Mouse (Mus musculus) midbrain, embryonic 10.5 days (tissue): Measurements from ENCODE around the gene Mgat4a. TPM values are rescaled to one million over a fixed set of nuclear protein-coding genes. Genes with fewer than 3 reads are reported as not detected.
A peak's percentile ranks its signal among the peaks of the same experiment; 100 is the strongest.

Experiments used
- DNase-seq: peaks from one replicate; pipeline ENCODE4 v3.0.0-alpha.2; 2017; ENCODE audit warnings: low spot score
- H3K27ac ChIP-seq: fragments of 300-500 bp; sonication (generic); replicated peaks from 2 replicates; pipeline ENCODE4 v1.5.1; 2016; ENCODE audit warnings: mild to moderate bottlenecking
- H3K27me3 ChIP-seq: fragments of 300-500 bp; sonication (generic); 2 replicates; pipeline ENCODE4 v1.6.1; 2016; ENCODE audit warnings: low read depth, mild to moderate bottlenecking; ENCODE audit not compliant: poor library complexity, severe bottlenecking
- H3K36me3 ChIP-seq: fragments of 300-500 bp; sonication (generic); 2 replicates; pipeline ENCODE4 v1.6.1; 2016; ENCODE audit warnings: mild to moderate bottlenecking, moderate library complexity
- H3K4me1 ChIP-seq: fragments of 300-500 bp; sonication (generic); 2 replicates; pipeline ENCODE4 v1.6.1; 2016
- H3K4me3 ChIP-seq: fragments of 300-500 bp; sonication (generic); 2 replicates; pipeline ENCODE4 v1.5.1; 2016; ENCODE audit warnings: mild to moderate bottlenecking, moderate library complexity
- H3K9me3 ChIP-seq: fragments of 300-500 bp; sonication (generic); replicated peaks from 2 replicates; pipeline ENCODE4 v1.6.1; 2016; ENCODE audit warnings: mild to moderate bottlenecking
- WGBS: fragments of 180-500 bp; shearing (Covaris S2); methylation state at CpG from one replicate; pipeline ENCODE4 v1.1.7; 2016; 5-methylcytosine and 5-hydroxymethylcytosine counted together
- polyA plus RNA-seq: library from polyadenylated mRNA; unstranded; fragments of >200 nt; fragmentation: Nextera tagmentation; extraction: Ambion mirVana; gene quantifications from 2 replicates; pipeline ENCODE4 v1.2.1, GENCODE M21; 2016

Gene Mgat4a
- polyA plus RNA-seq, 1 experiment from 2014 or later = 1.5 TPM

- Histone ChIP-seq H3K27ac (no peak overlapping the region), H3K9me3 (no peaks in the 10 kb centered on the region), H3K4me1 (no peaks in the 10 kb centered on the region), H3K27me3 (no peaks in the 10 kb centered on the region), H3K4me3 (no peak overlapping the region), H3K36me3 (no peaks in the 10 kb centered on the region)
- DNase-seq = no peak
- WGBS = 90% methylated on average over 4 of the region's 4 CpGs
Measured at GRCm38 (mm10) chr1:37467806-37468205, 73.0 kb downstream of the Mgat4a start.

GRCm38 (mm10) chr1:37466322-37466995, 74.4 kb downstream of the Mgat4a start:
- H3K27me3 ChIP-seq = no peaks in the 10 kb centered on the region
- H3K27ac ChIP-seq = no peak overlapping the region
- WGBS = 84% methylated on average over 3 of the region's 3 CpGs
- no peak for DNase-seq
- no peaks in the 10 kb centered on the region for H3K9me3 ChIP-seq
- no peak overlapping the region for H3K4me3 ChIP-seq
- no peaks in the 10 kb centered on the region for H3K36me3 ChIP-seq
- H3K4me1 ChIP-seq = no peaks in the 10 kb centered on the region

- H3K36me3 ChIP-seq = no peaks in the 10 kb centered on the region
- H3K4me3 ChIP-seq = no peak overlapping the region
- no peaks in the 10 kb centered on the region for H3K27me3 ChIP-seq
- H3K4me1 ChIP-seq = no peaks in the 10 kb centered on the region
- no peak for DNase-seq
- H3K27ac ChIP-seq = no peak overlapping the region
- WGBS = 89% methylated on average over 10 of the region's 10 CpGs
- H3K9me3 ChIP-seq = no peaks in the 10 kb centered on the region
Measured at GRCm38 (mm10) chr1:37464878-37465452, 75.9 kb downstream of the Mgat4a start.

GRCm38 (mm10) chr1:37457546-37457945, 83.3 kb downstream of the Mgat4a start:
- WGBS = 93% methylated on average over 7 of the region's 7 CpGs
- Histone ChIP-seq H3K4me3 (no peak overlapping the region), H3K9me3 (no peaks in the 10 kb centered on the region), H3K27ac (no peak overlapping the region), H3K4me1 (no peaks in the 10 kb centered on the region; the same call in 1 of the 2 replicates), H3K27me3 (no peaks in the 10 kb centered on the region), H3K36me3 (no peaks in the 10 kb centered on the region)
- DNase-seq = no peak

GRCm38 (mm10) chr1:37451270-37451669, 89.5 kb downstream of the Mgat4a start:
- Histone ChIP-seq H3K4me3 (no peak overlapping the region), H3K9me3 (no peaks in the 10 kb centered on the region), H3K27ac (no peak overlapping the region), H3K4me1 (no peaks in the 10 kb centered on the region), H3K27me3 (no peaks in the 10 kb centered on the region), H3K36me3 (no peaks in the 10 kb centered on the region)
- 94% methylated on average over 8 of the region's 8 CpGs for WGBS
- no peak for DNase-seq

- 80% methylated on average over 10 of the region's 10 CpGs for WGBS
- DNase-seq = peak; percentile 32
Measured at GRCm38 (mm10) chr1:37448361-37449095, 92.3 kb downstream of the Mgat4a start.

GRCm38 (mm10) chr1:37442848-37443835, 97.7 kb downstream of the Mgat4a start:
- Histone ChIP-seq H3K27me3 (no peaks in the 10 kb centered on the region), H3K4me1 (no peaks in the 10 kb centered on the region), H3K36me3 (peaks cover 43% of the 10 kb centered on the region), H3K4me3 (no peak overlapping the region), H3K9me3 (no peaks in the 10 kb centered on the region), H3K27ac (no peak overlapping the region)
- no peak for DNase-seq
- 93% methylated on average over 16 of the region's 16 CpGs for WGBS

More at GRCm38 (mm10) chr1:37448361-37449095, 92.3 kb downstream of the Mgat4a start:
- Histone ChIP-seq H3K36me3 (no peaks in the 10 kb centered on the region), H3K9me3 (no peaks in the 10 kb centered on the region), H3K27me3 (no peaks in the 10 kb centered on the region), H3K4me3 (no peak overlapping the region), H3K27ac (no peak overlapping the region), H3K4me1 (no peaks in the 10 kb centered on the region)

- H3K4me1 ChIP-seq = peaks cover 4% of the 10 kb centered on the region; the same call in 1 of the 2 replicates
- H3K36me3 ChIP-seq = peaks cover 90% of the 10 kb centered on the region
- no peaks in the 10 kb centered on the region for H3K9me3 ChIP-seq
- DNase-seq = no peak
- 96% methylated on average over 3 of the region's 3 CpGs for WGBS
- H3K4me3 ChIP-seq = no peak overlapping the region
- H3K27me3 ChIP-seq = no peaks in the 10 kb centered on the region
- H3K27ac ChIP-seq = no peak overlapping the region
Measured at GRCm38 (mm10) chr1:37436419-37436818, 104.4 kb downstream of the Mgat4a start.

GRCm38 (mm10) chr1:37430297-37430840, 110.4 kb downstream of the Mgat4a start:
- WGBS = 2% methylated on average over 40 of the region's 40 CpGs
- no peak for DNase-seq
- Histone ChIP-seq H3K9me3 (no peaks in the 10 kb centered on the region), H3K27ac (peak overlapping the region; percentile 89), H3K4me1 (peaks cover 27% of the 10 kb centered on the region), H3K36me3 (peaks cover 57% of the 10 kb centered on the region), H3K4me3 (peak overlapping the region; percentile 81), H3K27me3 (no peaks in the 10 kb centered on the region)

- H3K27me3 ChIP-seq = no peaks in the 10 kb centered on the region
- H3K27ac ChIP-seq = peak within 1 kb of the TSS; percentile 89
- H3K36me3 ChIP-seq = peaks cover 60% of the 10 kb centered on the region
- WGBS = 3% methylated on average over 57 of the region's 57 CpGs
- H3K9me3 ChIP-seq = peaks cover under 1% of the 10 kb centered on the region; the same call in 1 of the 2 replicates
- peak; percentile 92 for DNase-seq
- H3K4me3 ChIP-seq = peak within 1 kb of the TSS; percentile 81
- peaks cover 27% of the 10 kb centered on the region for H3K4me1 ChIP-seq
Measured at GRCm38 (mm10) chr1:37429366-37430296, 111.2 kb downstream of the Mgat4a start, which contains the start of the genes Coa5 and Unc50. Gene Coa5, minus strand, starts transcription at chr1:37430103. Gene Unc50, plus strand, starts transcription at chr1:37430139.

GRCm38 (mm10) chr1:37428911-37429310, 111.9 kb downstream of the Mgat4a start:
- Histone ChIP-seq H3K4me1 (peaks cover 27% of the 10 kb centered on the region), H3K27me3 (no peaks in the 10 kb centered on the region), H3K27ac (no peak overlapping the region), H3K4me3 (peak overlapping the region; percentile 81), H3K9me3 (peaks cover 8% of the 10 kb centered on the region), H3K36me3 (peaks cover 63% of the 10 kb centered on the region)
- 84% methylated on average over 2 of the region's 2 CpGs for WGBS
- no peak for DNase-seq
